Mouse (Mus musculus) inflammation-experienced regulatory T-cells, adult 16 weeks (primary cell): ENCODE results near the gene Pithd1. TPM values are rescaled to one million over a fixed set of nuclear protein-coding genes. Genes with fewer than 3 reads are reported as not detected.

ENCODE experiments used
- polyA plus RNA-seq: library from polyadenylated mRNA; unstranded; fragments of 100-300 nt; shearing (Covaris generic); gene quantifications from one replicate; pipeline ENCODE4 v1.2.1, GENCODE M21; 2017

Gene Pithd1
- 10.0 TPM for polyA plus RNA-seq

DNA sequence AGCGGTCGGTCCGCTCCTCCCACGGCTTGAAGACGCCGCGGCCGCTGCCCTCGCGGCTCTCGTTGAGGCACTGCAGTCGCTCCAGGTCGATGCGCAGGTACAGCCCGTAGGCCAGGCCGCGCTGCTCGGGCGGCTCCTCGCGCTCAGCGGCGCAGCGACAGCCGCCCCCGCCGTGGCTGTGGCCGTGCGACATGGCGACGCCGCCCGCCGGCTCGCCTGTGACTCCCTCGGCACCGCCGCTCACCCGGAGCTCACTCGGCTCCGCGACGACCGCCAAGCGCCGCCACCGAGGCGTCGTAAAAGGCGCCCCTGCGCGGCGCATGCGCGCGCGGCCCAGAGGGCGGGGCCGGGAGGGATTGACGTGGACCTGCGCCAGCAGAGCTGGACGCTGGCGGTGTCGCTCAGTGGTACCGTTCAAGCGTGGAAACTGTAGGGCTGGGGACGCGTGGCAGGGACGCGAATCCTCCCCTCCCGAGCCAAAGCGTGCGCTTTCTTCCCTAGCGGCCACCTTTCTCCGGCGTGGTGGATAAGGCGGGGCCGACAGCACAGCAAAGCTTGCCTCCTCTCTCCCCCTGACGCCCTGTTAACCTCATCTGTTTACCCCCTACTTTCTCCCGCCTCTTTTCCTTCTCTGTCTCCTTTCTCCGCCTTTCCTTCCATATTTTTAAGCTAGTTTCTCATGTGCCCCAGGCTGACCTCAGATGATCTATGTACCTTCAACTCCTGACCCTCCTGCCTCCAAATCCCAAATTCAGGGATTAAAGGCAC is at the start of gene Pithd1:
Gene Pithd1, minus strand, starts transcription at position 322 of the 768 bp plus-strand sequence.

DNA sequence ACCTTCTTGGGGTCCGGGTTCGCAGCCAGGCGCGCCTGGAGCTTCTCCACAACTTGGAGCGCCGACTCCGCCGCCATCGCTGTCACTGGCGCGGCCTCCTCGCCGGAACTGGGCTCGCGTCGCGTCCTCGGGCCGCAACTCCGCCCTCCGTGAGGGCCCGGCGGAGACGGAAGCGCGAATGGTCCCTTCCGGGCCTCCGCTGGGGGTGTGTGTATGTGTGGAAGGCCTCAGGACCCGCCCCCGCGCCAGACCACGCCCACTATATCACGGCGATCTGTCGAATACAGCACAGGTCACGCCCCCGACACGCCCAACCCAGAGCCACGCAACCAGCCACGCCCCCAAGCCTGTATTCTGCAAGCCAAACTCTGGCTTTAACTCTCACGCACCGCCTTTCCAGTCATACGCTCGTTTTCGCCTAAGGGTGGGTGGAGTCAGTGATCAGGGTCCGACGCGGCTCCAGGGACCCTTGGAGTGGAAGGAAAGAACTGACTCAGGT is 34.5 kb upstream of the Pithd1 start, which contains the start of gene Eloa:
Gene Eloa, minus strand, starts transcription at position 215 of the 499 bp plus-strand sequence.

DNA sequence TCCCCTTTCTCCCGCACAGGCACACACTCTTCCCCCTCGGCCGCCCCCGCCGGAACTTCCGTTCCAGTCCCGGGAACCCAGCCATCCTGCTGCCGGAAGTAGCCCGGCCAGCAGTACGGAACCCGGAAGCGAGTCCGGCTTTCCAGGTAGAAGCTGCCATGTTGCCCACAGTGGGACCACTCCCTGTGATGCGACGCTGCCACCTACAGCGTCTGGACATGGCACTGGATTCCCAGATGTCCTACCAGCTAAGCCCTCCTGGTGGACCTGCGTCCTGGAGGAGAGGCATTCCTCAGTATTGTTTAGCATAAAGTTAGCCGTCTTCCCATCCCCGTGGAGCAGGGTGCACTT is 14.5 kb downstream of the Pithd1 start, which contains the start of gene Lypla2:
Gene Lypla2, minus strand, starts transcription at position 71 of the 351 bp plus-strand sequence.

DNA sequence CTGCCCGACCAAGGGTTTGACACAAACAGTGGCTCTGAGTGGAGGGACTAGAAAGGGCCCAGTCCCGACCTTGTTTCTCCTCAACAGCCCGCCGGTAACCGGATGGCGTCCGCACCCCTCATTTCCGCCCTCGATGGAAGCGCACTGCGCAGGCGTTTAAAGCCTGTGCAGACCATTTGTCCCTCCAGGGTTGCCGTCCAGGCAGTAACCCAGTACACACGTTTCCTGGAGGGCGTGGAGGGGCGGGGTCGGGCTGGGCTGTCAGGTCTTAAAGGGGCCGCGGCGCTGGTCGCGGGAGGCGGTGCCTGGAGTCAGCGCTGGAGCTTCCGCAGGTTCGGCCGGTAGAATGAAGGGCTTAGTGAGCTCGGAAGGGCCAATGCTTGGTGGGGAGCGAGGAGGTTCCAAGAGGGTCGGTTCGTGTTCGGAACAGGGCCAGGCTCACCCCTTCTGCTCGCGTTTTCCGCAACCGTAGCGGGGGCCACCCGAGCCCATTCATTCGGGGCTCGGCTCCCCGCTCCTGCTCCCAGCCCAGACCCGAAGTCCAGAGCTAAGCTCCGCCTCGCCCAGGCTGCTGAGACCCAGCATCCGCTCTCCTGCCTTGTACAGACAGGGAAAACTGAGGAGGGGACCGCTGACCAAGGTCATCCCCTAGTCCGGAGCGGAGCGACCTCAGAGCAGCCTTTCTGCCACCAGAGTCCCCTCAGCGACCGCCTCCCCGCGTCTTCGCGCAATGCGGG is 23.4 kb downstream of the Pithd1 start, which contains the start of gene Gale:
Gene Gale, plus strand, starts transcription at position 271 of the 737 bp plus-strand sequence.

DNA sequence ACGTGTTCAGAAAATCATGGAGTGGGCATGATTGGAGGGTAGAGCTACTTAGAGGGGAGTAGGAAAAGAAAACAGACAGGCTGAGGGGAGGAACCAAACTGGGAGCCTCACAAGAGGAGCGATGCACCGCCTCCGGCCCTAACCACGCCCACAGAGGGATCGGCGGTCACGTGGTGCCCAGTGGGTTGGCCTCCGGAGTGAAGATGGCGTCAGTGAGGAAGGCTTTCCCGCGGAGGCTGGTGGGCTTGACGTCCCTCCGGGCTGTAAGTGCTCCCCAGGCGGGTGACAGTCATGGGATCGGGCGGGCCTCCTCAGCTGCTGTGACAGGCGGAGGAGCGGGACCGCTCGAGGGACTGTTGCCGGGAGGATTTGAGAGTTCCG is 40.8 kb downstream of the Pithd1 start, which contains the start of gene Hmgcl:
Gene Hmgcl, plus strand, starts transcription at position 171 of the 381 bp plus-strand sequence.

Other genes starting within 250 kb of the Pithd1 start
- not detected for gene Myom3, start 227.5 kb downstream of the Pithd1 start, polyA plus RNA-seq
- gene Srsf10, start 131.5 kb downstream of the Pithd1 start, polyA plus RNA-seq, result 207 TPM
- 237 TPM for gene Pnrc2, start 113.4 kb downstream of the Pithd1 start, polyA plus RNA-seq
- gene Cnr2, start 91.9 kb downstream of the Pithd1 start, polyA plus RNA-seq, result 23.3 TPM
- gene Fuca1, start 66.5 kb downstream of the Pithd1 start, polyA plus RNA-seq, result 124 TPM
- 89.1 TPM for gene Hmgcl, start 40.8 kb downstream of the Pithd1 start, polyA plus RNA-seq
- 30.6 TPM for gene Gale, start 23.5 kb downstream of the Pithd1 start, polyA plus RNA-seq
- 370 TPM for gene Lypla2, start 14.6 kb downstream of the Pithd1 start, polyA plus RNA-seq
- gene Eloa, start 34.5 kb upstream of the Pithd1 start, polyA plus RNA-seq, result 77.0 TPM
- gene Rpl11, start 66.2 kb upstream of the Pithd1 start, polyA plus RNA-seq, result 301 TPM
- 265 TPM for gene Id3, start 156.2 kb upstream of the Pithd1 start, polyA plus RNA-seq
- 17.4 TPM for gene E2f2, start 185.1 kb upstream of the Pithd1 start, polyA plus RNA-seq
- gene Asap3, start 219.1 kb upstream of the Pithd1 start, polyA plus RNA-seq, result 0.32 TPM